Mouse (Mus musculus) Muller cell, postnatal 12 days (primary cell): ENCODE data around the gene Pias1.

Experiments used
- DNase-seq: peaks from one replicate; pipeline ENCODE4 v3.0.0-alpha.2; 2015; ENCODE audit errors: inconsistent ontology term

Gene Pias1

DNA sequence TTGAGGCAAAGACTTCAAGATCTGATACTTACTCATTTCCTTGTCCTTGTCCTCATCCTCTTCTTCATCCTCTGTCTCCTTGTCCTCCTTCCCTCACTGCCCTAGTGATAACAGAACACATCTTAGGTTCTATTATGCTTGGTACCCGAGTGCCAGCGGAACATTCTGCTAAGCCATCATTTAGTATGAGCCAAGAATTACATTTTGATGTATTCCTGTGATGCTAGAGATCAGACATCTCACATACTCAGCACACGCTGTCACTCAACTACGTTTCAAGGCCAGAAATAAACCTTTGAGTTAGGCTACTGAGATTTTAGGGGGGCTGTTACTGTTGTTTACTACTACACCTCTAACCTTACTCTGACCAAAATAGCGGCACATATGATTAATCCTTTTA lies at the start of gene Pias1:
Pias1 (minus strand) TSS at position 101 of the 400 bp plus-strand sequence.
- no peak for DNase-seq

DNA sequence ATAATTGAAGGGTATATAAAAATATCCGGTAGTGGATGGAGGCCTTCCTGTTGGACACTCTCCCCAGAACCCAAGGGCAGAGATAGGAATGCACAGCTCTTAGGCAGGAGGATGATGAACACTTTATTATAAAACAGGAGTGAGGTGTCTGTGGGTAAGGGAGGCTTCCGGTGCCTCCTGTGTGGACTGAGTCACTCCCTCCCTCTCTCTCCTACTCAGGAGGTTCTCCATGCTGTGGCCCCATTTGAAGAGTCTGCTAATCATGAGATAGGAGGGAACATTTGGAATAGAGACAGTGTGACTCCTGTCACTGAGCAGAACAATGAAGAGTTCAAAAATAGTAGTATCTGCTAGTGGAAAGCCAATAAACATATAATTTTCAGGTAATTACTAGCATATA lies 47.7 kb upstream of the Pias1 start:
- no peak for DNase-seq

GRCm38 (mm10) chr9:63031011-63031782 lies 43.5 kb upstream of the Pias1 start:
- DNase-seq, result peak; percentile 82

DNA sequence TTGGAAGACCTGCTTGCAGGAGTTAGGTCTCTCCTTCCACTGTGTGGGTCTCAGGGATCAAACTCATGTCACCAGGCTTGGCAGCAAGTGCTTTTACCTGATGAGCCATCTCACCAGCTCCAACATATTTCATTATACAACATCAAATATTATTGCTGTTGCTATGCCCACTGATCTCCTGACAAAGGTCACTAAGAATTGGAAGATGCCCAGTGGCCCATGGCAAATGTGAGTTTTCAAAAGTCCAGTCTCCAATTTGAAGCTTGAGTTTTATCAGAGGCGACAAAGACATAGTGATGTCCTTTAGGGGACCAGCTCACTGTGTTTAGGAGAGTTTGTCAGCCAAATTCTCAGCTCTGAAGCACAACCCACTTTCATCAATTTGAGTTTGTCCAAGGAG lies 34.8 kb upstream of the Pias1 start:
- peak; percentile 86 for DNase-seq

DNA sequence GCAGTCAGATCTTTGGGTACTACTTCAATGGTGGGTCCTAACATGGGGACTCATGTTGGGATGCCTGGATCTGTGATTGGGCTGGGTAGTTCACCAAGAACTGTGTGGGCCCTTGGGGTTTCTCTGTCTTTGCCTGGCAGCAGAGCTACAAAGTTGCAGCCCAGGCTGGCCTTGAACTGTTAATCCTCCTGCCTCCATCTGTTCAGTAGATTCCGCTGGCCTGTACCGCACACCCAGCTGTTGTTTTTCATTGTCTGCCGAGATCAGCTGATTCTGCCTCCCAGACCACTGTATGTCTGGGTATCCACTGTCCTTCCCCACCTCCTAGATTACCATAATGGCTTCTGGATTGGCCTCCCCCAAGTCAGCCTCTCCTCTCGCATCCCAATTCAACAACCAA lies 19.6 kb upstream of the Pias1 start:
- DNase-seq, result no peak

- no peak for DNase-seq
These were observed 18.5 kb upstream of the Pias1 start for GRCm38 (mm10) chr9:63006081-63006820.

DNA sequence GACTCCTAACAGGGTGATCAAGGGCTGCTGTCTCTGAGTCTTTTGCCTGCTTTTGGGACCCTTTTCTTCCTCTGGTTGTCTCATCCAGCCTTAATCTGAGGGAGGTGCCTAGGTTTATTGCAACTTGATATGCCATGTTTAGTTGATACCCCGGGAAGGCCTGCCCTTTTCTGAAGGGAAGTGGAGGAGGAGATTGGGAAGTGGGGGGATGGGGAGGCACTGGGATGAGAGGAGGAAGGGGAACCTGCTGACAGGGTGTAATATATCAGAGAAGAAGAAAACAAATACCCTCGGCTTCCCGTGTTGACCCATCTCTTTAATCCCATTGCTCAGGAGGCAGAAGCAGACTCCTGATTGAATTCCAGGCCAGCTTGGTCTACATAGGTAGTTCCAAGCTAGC lies 10.8 kb upstream of the Pias1 start:
- DNase-seq, result no peak

DNA sequence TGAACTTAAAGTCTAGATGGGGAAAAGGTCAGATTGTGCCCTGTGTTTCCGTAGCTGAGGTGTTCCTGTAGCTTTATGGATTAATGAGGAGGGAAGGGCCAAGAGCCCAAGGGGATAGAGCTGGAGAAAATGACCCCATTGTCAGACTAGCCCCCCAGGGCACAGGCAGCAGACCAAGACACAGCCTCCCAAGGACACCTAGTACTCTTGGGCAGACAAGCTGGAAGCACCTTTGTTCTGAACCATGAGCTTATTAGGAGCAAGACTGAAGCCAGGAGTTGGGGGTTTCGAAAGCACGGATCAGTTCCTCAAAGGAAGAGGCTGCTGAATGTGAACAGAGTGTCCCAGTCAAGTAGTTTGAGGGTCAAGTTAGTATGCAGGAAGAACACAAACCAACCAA lies 9.9 kb upstream of the Pias1 start:
- DNase-seq, result no peak

- DNase-seq, result no peak
These were observed 7.5 kb upstream of the Pias1 start for GRCm38 (mm10) chr9:62995186-62995585.

DNA sequence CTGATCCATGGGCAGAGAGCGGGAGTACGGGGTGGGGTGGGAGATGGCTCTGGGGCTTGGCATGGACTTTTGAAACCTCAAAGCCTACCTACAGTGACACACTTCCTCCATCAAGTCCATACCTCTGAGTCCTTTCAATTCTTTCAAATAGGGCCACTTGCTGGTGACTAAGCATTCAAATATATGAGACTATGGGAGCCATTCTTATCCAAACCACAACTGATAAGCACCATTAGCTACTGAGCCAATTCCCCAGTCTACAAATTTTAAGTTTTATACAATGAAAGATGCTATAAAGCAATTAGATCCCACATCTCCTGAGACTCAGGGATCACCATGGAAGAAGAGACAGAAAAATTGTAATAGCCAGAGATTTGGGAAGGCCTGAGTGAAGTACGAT lies 2.4 kb upstream of the Pias1 start:
- DNase-seq, result no peak

DNA sequence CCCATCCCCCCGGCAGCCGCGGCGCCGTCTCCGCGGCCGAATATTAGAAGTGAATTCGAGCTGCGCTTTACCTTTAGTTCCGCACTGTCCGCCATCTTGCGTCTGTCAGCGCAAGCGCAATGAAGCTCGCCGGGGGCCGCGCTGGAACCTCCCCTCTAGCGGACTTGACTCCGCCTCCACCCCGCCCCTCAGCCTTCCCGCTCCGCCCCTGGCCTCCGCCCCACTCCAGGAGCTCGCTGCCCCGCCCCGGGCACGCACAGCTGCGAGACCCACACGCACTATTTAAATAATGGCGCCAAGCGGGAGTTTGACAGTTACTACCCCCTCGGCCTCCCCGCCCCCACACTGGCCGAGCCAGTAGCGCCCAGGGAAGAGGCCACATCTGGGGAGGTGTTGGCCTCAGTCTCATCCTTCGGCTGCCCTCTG lies 6.9 kb downstream of the Pias1 start:
- DNase-seq, result peak; percentile 98

DNA sequence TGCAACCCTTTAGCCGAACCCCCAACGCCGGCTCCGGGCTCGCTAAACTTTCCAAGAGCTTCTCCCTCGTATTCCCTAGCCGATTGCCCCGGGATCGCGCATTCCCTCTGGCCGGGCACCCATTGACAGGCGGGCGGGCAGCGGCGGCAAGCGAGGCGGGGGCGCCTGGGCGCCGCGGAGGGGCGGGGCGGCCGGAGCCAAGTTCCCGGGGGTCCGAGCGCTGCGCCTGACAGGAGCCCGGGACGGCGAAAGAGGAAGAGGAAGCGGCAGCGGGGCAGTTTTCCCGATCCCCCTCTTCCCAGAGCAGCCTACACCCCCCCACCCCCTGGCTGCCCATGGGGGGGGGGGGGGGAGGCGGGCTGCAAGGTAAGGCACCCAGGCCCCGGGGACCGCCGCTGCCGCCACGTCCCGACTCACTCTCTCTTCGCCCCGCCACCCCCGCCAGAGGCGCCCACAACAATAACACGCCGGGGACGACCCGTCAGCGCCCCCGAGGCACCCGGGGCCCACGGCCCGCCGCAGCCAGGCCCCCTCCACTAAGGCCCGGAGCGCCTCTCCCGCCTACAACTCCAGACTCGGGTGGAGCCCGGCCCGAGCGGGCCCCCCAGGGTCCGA lies 7.5 kb downstream of the Pias1 start:
- peak; percentile 63 for DNase-seq

GRCm38 (mm10) chr9:62979461-62980161 lies 8.1 kb downstream of the Pias1 start:
- DNase-seq, result peak; percentile 19

DNA sequence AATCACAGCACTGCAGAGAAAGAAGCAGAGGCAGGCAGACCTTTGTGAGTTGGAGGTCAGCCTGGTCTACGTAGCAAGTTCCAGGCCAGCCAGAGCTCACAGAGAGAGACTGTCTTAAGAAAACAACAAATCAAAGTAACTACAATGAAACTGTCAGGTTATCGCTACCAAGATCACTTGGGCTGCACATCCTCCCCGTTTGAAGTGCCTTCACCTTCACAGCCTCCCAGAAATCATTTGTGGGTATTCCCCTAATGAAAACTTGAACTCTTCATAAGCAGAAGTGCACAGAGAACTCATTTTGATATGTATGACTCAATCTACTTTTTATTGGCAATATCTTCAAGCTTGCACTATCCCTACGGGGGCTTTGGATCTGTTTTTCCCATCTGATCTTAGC lies 10.6 kb downstream of the Pias1 start:
- DNase-seq, result no peak

- no peak for DNase-seq
These were observed 11.9 kb downstream of the Pias1 start for GRCm38 (mm10) chr9:62975830-62976229.

DNA sequence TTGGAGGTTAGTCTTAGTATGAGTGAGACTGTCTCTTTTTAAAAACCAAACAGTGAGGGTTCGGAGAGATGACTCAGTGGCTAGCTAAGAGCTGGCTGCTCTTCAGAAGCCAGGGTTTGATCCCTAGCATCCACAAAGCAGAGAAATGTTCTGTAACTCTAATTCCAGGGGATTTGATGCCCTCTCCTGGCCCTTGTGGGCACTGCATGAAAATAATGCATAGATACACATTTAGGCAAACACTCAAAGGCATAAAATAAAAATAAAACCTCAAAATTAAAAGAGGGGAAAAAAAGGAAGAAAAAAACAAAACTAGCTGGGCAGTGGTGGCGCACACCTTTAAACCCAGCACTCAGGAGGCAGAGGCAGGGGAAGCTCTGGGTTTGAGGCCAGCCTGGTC lies 13.3 kb downstream of the Pias1 start:
- no peak for DNase-seq

GRCm38 (mm10) chr9:62972073-62972745 lies 15.5 kb downstream of the Pias1 start:
- peak; percentile 86 for DNase-seq

DNA sequence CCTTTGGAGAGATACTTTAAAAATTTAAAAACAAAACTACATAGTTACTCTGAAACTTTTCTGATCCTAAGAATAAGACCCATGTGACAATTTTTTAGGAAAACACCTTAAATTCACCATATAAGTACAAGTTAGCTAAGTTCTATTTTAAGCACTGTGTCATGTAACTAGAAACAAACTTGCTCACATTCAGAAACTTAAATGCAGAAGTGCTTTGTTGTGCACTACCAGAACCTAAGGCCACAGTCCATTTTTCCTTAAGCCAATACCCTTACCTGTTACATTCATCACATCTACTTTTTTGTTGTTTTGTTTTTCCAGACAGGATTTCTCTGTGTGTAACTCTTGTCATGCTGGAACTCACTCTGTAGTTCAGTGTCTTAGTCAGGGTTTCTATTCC lies 17.4 kb downstream of the Pias1 start:
- no peak for DNase-seq

GRCm38 (mm10) chr9:62966018-62966417 lies 21.7 kb downstream of the Pias1 start:
- no peak for DNase-seq

- no peak for DNase-seq
These were observed 35.0 kb downstream of the Pias1 start for GRCm38 (mm10) chr9:62952713-62953112.

DNA sequence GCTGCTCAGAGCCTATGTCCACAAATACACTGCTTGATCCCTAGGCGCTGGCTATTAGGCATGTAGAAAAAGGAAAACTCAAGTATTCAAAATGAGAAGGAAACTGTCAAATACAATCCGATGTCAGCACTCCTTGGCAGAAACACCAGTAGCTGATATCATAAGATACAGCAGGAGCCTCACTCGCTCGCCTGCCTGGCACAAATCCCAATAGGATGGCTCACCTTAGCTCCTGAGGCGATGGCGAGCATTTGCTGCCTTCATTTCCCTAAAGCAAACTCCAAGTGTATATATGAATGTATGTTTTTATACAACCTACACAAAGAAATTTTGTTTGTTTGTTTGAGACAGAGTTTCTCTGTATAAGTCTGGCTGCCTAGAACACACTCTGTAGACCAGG lies 42.4 kb downstream of the Pias1 start:
- no peak for DNase-seq

- no peak for DNase-seq
These were observed 43.7 kb downstream of the Pias1 start for GRCm38 (mm10) chr9:62944063-62944462.
